Mouse (Mus musculus) G1E (cell line): ENCODE measurements at regions not wholly inside any gene's neighbourhood (a gene's known extent, or its start where the extent isn't known, plus 50 kb on each side); places are given as distances from the start of the nearest gene placed in this dataset.

ENCODE experiments used
- ATAC-seq: 2 replicates; pipeline ENCODE4 v1.8.0; 2016; ENCODE audit warnings: mild to moderate bottlenecking; ENCODE audit not compliant: insufficient number of reproducible peaks, poor library complexity, low FRiP score, severe bottlenecking; ENCODE audit errors: extremely low read depth
- DNase-seq: peaks from one replicate; pipeline ENCODE4 v3.0.0; 2012; ENCODE audit warnings: low spot score
- H3K27me3 ChIP-seq: 2 replicates; pipeline ENCODE4 v1.6.1; 2012; ENCODE audit warnings: mild to moderate bottlenecking, low read length, inconsistent platforms; ENCODE audit not compliant: insufficient read depth
- H3K36me3 ChIP-seq: replicated peaks from 2 replicates; pipeline ENCODE3; 2012; ENCODE audit warnings: mild to moderate bottlenecking, inconsistent platforms
- H3K4me1 ChIP-seq: 2 replicates; pipeline ENCODE4 v1.6.1; 2012; ENCODE audit warnings: low read depth, low read length, inconsistent platforms, mixed read lengths; ENCODE audit not compliant: insufficient read depth
- H3K4me3 ChIP-seq: 2 replicates; pipeline ENCODE4 v1.5.1; 2012; ENCODE audit warnings: low read depth, mild to moderate bottlenecking, inconsistent platforms, low read length, moderate library complexity, mixed read lengths
- H3K9me3 ChIP-seq: replicated peaks from 2 replicates; pipeline ENCODE4 v1.6.1; 2012; ENCODE audit warnings: inconsistent platforms
- CTCF ChIP-seq: IDR thresholded peaks from 2 replicates; pipeline ENCODE4 v1.5.1; 2012; ENCODE audit warnings: low read depth, low read length, inconsistent platforms, mixed read lengths
- GATA1 ChIP-seq: IDR thresholded peaks from 2 replicates; pipeline ENCODE4 v1.6.1; 2012; ENCODE audit warnings: borderline replicate concordance, low read length, inconsistent platforms, mixed read lengths
- GATA2 ChIP-seq: IDR thresholded peaks from 2 replicates; pipeline ENCODE4 v1.6.1; 2012; ENCODE audit warnings: low read depth, low read length, inconsistent platforms, borderline replicate concordance
- POLR2AphosphoS5 ChIP-seq: IDR thresholded peaks from 2 replicates; pipeline ENCODE4 v1.6.1; 2012; ENCODE audit warnings: low read depth, low read length, inconsistent platforms; ENCODE audit not compliant: insufficient replicate concordance
- TAL1 ChIP-seq: conservative IDR thresholded peaks from 2 replicates; pipeline ENCODE4 v1.6.1; 2012; ENCODE audit warnings: low read depth, low read length, inconsistent platforms, mixed read lengths

GRCm38 (mm10) chr4:124292254-124292653 lies 318.3 kb downstream of the 3100002H09Rik start:
- ATAC-seq (no peak), DNase-seq (no peak)
- Histone ChIP-seq H3K27me3 (no peaks in the 10 kb centered on the region; the same call in 1 of the 2 replicates), H3K4me3 (no peak overlapping the region), H3K36me3 (no peaks in the 10 kb centered on the region), H3K9me3 (no peaks in the 10 kb centered on the region), H3K4me1 (no peaks in the 10 kb centered on the region)
- TF ChIP-seq POLR2AphosphoS5 (no peak), GATA2 (no peak), GATA1 (no peak), TAL1 (no peak), CTCF (no peak)

- TF ChIP-seq GATA1 (no peak), CTCF (no peak), POLR2AphosphoS5 (no peak), GATA2 (no peak), TAL1 (no peak)
- Histone ChIP-seq H3K9me3 (no peaks in the 10 kb centered on the region), H3K27me3 (no peaks in the 10 kb centered on the region; the same call in 1 of the 2 replicates), H3K36me3 (no peaks in the 10 kb centered on the region), H3K4me3 (no peak overlapping the region), H3K4me1 (no peaks in the 10 kb centered on the region)
- ATAC-seq (no peak), DNase-seq (no peak)
These were observed 318.8 kb downstream of the 3100002H09Rik start for GRCm38 (mm10) chr4:124291767-124292166.

- TF ChIP-seq GATA1 (no peak), POLR2AphosphoS5 (no peak), GATA2 (no peak), CTCF (no peak), TAL1 (no peak)
- H3K27me3 ChIP-seq: no peaks in the 10 kb centered on the region; the same call in 1 of the 2 replicates
- H3K4me3 ChIP-seq: no peak overlapping the region
- DNase-seq (no peak), ATAC-seq (no peak)
- no peaks in the 10 kb centered on the region for H3K36me3 ChIP-seq
- no peaks in the 10 kb centered on the region for H3K9me3 ChIP-seq
- H3K4me1 ChIP-seq: no peaks in the 10 kb centered on the region
These were observed 323.1 kb downstream of the 3100002H09Rik start for GRCm38 (mm10) chr4:124287471-124287870.

GRCm38 (mm10) chr4:124278681-124279080 lies 331.9 kb downstream of the 3100002H09Rik start:
- Histone ChIP-seq H3K4me1 (no peaks in the 10 kb centered on the region), H3K27me3 (no peaks in the 10 kb centered on the region; the same call in 1 of the 2 replicates), H3K36me3 (no peaks in the 10 kb centered on the region), H3K4me3 (no peak overlapping the region), H3K9me3 (no peaks in the 10 kb centered on the region)
- ATAC-seq (no peak), DNase-seq (no peak)
- TF ChIP-seq CTCF: no peak
- no peak for TF ChIP-seq GATA1
- TF ChIP-seq POLR2AphosphoS5: no peak
- TF ChIP-seq TAL1: no peak
- TF ChIP-seq GATA2: no peak

GRCm38 (mm10) chr4:124277456-124278181 lies 333.0 kb downstream of the 3100002H09Rik start:
- no peaks in the 10 kb centered on the region for H3K36me3 ChIP-seq
- H3K9me3 ChIP-seq: no peaks in the 10 kb centered on the region
- no peak for DNase-seq
- no peak for ATAC-seq
- no peak overlapping the region for H3K4me3 ChIP-seq
- H3K27me3 ChIP-seq: no peaks in the 10 kb centered on the region; the same call in 1 of the 2 replicates
- no peak for TF ChIP-seq GATA1
- TF ChIP-seq TAL1: no peak
- TF ChIP-seq GATA2: no peak
- TF ChIP-seq POLR2AphosphoS5: no peak
- TF ChIP-seq CTCF: no peak
- H3K4me1 ChIP-seq: no peaks in the 10 kb centered on the region

GRCm38 (mm10) chr4:124276741-124277455 lies 333.7 kb downstream of the 3100002H09Rik start:
- TF ChIP-seq TAL1 (no peak), GATA1 (no peak), POLR2AphosphoS5 (no peak), GATA2 (no peak), CTCF (no peak)
- Histone ChIP-seq H3K27me3 (no peaks in the 10 kb centered on the region; the same call in 1 of the 2 replicates), H3K4me1 (no peaks in the 10 kb centered on the region), H3K9me3 (no peaks in the 10 kb centered on the region), H3K4me3 (no peak overlapping the region), H3K36me3 (no peaks in the 10 kb centered on the region)
- DNase-seq (no peak), ATAC-seq (no peak)
